Mouse (Mus musculus): ENCODE measurements around the gene Ccdc92.

GRCm38 (mm10) chr5:124836075-124836474 is 26.1 kb downstream of the Ccdc92 start:
- no peak for TF ChIP-seq CTCF (IDR thresholded peaks at IDR 0.05; ENCODE audit: insufficient read depth, low read length)
- TF ChIP-seq POLR2A (IDR thresholded peaks at IDR 0.05; ENCODE audit: borderline replicate concordance, extremely low read depth, low read depth, low read length): no peak

All from lung, adult 2 months (tissue).